Comparison of ENCODE assay signal across 8 mouse cellular contexts in genomic region chr8:102790303-102790702, GRCm38 (mm10). TPM values are rescaled to one million over a fixed set of nuclear protein-coding genes. Genes with fewer than 3 reads are reported as not detected.
A peak's percentile ranks its signal among the peaks of the same experiment; 100 is the strongest.
DNase-seq lines count a peak whose midpoint lies in the region; ATAC-seq lines count a peak whose summit lies in the region.

No protein-coding gene starts in this region.

- H3K9me3 ChIP-seq in heart, embryonic 11.5 days (replicated peaks; ENCODE audit: control insufficient read depth, low read length), result no peaks in the 10 kb centered on the region
- no peaks in the 10 kb centered on the region for H3K9me3 ChIP-seq in midbrain, embryonic 14.5 days (ENCODE audit: control insufficient read depth, low read length)
- no peaks in the 10 kb centered on the region for H3K9me3 ChIP-seq in midbrain, embryonic 16.5 days (replicated peaks; ENCODE audit: control insufficient read depth, low read length, poor library complexity, severe bottlenecking)

- ATAC-seq in heart, embryonic 11.5 days (replicated peaks; ENCODE audit: insufficient number of reproducible peaks, low FRiP score, low TSS enrichment), result no peak
- ATAC-seq in midbrain, embryonic 14.5 days (ENCODE audit: low FRiP score, low TSS enrichment), result no peak
- no peak for ATAC-seq in midbrain, embryonic 16.5 days
- ATAC-seq in erythroblast, adult 5-6 weeks (replicated peaks; ENCODE audit: low FRiP score, poor library complexity, severe bottlenecking), result no peak

- no peak overlapping the region for H3K27ac ChIP-seq in heart, embryonic 11.5 days (ENCODE audit: low read depth, low read length)
- H3K27ac ChIP-seq in midbrain, embryonic 14.5 days (replicated peaks; ENCODE audit: low read depth, low read length), result no peak overlapping the region
- H3K27ac ChIP-seq in midbrain, embryonic 16.5 days (ENCODE audit: low read length), result no peak overlapping the region

- 29% methylated on average over 4 of the region's 4 CpGs for WGBS in heart, embryonic 11.5 days (ENCODE audit: insufficient replicate concordance)
- 25% methylated on average over 4 of the region's 4 CpGs for WGBS in midbrain, embryonic 14.5 days
- 19% methylated on average over 4 of the region's 4 CpGs for whole genome bisulfite sequencing in midbrain, embryonic 16.5 days

- no peak overlapping the region for H3K9ac ChIP-seq in heart, embryonic 11.5 days (ENCODE audit: low read depth, low read length)
- no peak overlapping the region for H3K9ac ChIP-seq in midbrain, embryonic 14.5 days (replicated peaks; ENCODE audit: low read length)
- H3K9ac ChIP-seq in midbrain, embryonic 16.5 days (ENCODE audit: low read depth, low read length), result no peak overlapping the region

- no peaks in the 10 kb centered on the region; the same call in 1 of the 2 replicates for H3K27me3 ChIP-seq in heart, embryonic 11.5 days (ENCODE audit: control insufficient read depth, insufficient read depth, low read length)
- peaks cover 17% of the 10 kb centered on the region for H3K27me3 ChIP-seq in midbrain, embryonic 14.5 days (ENCODE audit: control insufficient read depth, insufficient read depth, low read length)
- peaks cover 2% of the 10 kb centered on the region; the same call in 1 of the 2 replicates for H3K27me3 ChIP-seq in midbrain, embryonic 16.5 days (ENCODE audit: control insufficient read depth, insufficient read depth, low read depth, low read length)

- no peak overlapping the region for H3K4me3 ChIP-seq in heart, embryonic 11.5 days (ENCODE audit: low read depth, low read length)
- no peak overlapping the region for H3K4me3 ChIP-seq in midbrain, embryonic 14.5 days (replicated peaks; ENCODE audit: low read depth, low read length)
- H3K4me3 ChIP-seq in midbrain, embryonic 16.5 days (ENCODE audit: low read depth, low read length), result no peak overlapping the region

- H3K36me3 ChIP-seq in heart, embryonic 11.5 days (ENCODE audit: control insufficient read depth, insufficient read depth, low read length), result no peaks in the 10 kb centered on the region
- H3K36me3 ChIP-seq in midbrain, embryonic 14.5 days (ENCODE audit: control insufficient read depth, insufficient read depth, low read length), result no peaks in the 10 kb centered on the region
- H3K36me3 ChIP-seq in midbrain, embryonic 16.5 days (ENCODE audit: control insufficient read depth, insufficient read depth, low read length), result no peaks in the 10 kb centered on the region

- H3K4me1 ChIP-seq in heart, embryonic 11.5 days (ENCODE audit: control insufficient read depth, insufficient read depth, low read length), result no peaks in the 10 kb centered on the region
- peaks cover 11% of the 10 kb centered on the region; the same call in 1 of the 2 replicates for H3K4me1 ChIP-seq in midbrain, embryonic 14.5 days (ENCODE audit: control insufficient read depth, insufficient read depth, low read length)
- H3K4me1 ChIP-seq in midbrain, embryonic 16.5 days (ENCODE audit: control insufficient read depth, insufficient read depth, low read length), result 0 out of 2 replicates have a peak, but pooled peaks cover 6% of the 10 kb centered on the region

- H3K4me2 ChIP-seq in heart, embryonic 11.5 days, result no peak overlapping the region
- H3K4me2 ChIP-seq in midbrain, embryonic 14.5 days (ENCODE audit: low read length), result no peak overlapping the region
- H3K4me2 ChIP-seq in midbrain, embryonic 16.5 days (ENCODE audit: low read length), result no peak overlapping the region

- intact Hi-C loops in heart, postnatal 10 days (cut with DNase I), result loop anchor here (5.0 kb wide), 1 partner anchor 1252 kb away; no protein-coding TSS in a partner anchor

- peak; percentile 25 to 42 for DNase-seq in heart, postnatal 10 days
- DNase-seq in midbrain, embryonic 14.5 days, result peak; percentile 83
- DNase-seq in c-Kit-positive CD71-negative TER-119-negative erythroid progenitor cells, embryonic 14.5 days (ENCODE audit: low read depth), result peak; percentile 12
- DNase-seq in lung, postnatal 14 days, result peak; percentile 42
- no peak for DNase-seq in frontal cortex, postnatal 14 days (ENCODE audit: low spot score in 2 of 2)

RNA-seq across cellular contexts. Expression of gene Cdh11, which starts 4.9 kb away (rescaled TPM):
- total RNA-seq in heart, postnatal 10 days (2021), result 10 to 100 TPM; 28.6 to 41.5 TPM
- 80.9 and 85.3 TPM in 2 replicates for polyA plus RNA-seq in heart, embryonic 11.5 days (2014; fragmentation: Nextera tagmentation; extraction: Ambion mirVana)
- polyA plus RNA-seq in midbrain, embryonic 14.5 days (2014; fragmentation: Nextera tagmentation; extraction: Ambion mirVana), result 28.8 and 43.3 TPM in 2 replicates
- 32.8 and 37.0 TPM in 2 replicates for polyA plus RNA-seq in midbrain, embryonic 16.5 days (2015; fragmentation: Nextera tagmentation; extraction: Ambion mirVana)
- total RNA-seq in erythroblast, adult 5-6 weeks (2015; ENCODE audit: low replicate concordance), result 0.21 and 0.38 TPM in 2 replicates
- total RNA-seq in erythroblast, adult 5-6 weeks (2017; ENCODE audit: low replicate concordance), result 0.51 and 0.84 TPM in 2 replicates

Comparison
In these comparisons a context has a peak if more than half of its experiments do, and no peak if none do; other contexts are left out.
1. DNase-seq: peak in heart, postnatal 10 days (2 of 2), midbrain, embryonic 14.5 days (single experiment), c-Kit-positive CD71-negative TER-119-negative erythroid progenitor cells, embryonic 14.5 days (single experiment) and lung, postnatal 14 days (single experiment); none in frontal cortex, postnatal 14 days (0 of 2).